Mouse (Mus musculus) fat pad, adult 2 months (tissue): ENCODE data around the gene Olfr639.
"Not testable (repeated sequence)": the region's sequence is repeated elsewhere in the genome, so short reads cannot be mapped to it uniquely, and the experiment has no call there.

Source experiments
- DNase-seq: peaks from one replicate; pipeline ENCODE4 v3.0.0-alpha.2; 2011; ENCODE audit warnings: low read depth, low spot score; ENCODE audit errors: extremely low read depth

The Olfr639 gene

GRCm38 (mm10) chr7:104017203-104017602, at the start of gene Olfr639:
Gene Olfr639 (minus strand): TSS chr7:104017303.
- no peak for DNase-seq

DNA sequence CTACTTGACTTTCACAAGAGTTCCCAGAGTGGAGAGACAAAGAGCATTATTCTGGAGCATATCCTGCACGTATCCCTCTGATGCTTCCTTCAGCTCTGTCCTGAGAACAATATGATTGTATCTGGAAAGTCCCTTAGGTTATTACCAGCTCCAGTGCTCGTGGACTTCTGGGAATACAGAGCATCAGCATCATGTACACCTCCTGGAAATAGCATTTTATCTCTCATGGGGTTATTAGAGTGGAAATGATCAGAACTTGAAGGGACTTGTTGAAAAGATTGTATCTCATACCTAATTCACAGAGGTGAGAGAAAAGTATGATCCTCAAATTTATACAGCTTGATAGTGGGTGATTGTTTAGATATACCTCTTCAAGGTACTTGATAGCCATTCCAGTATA, 44.2 kb upstream of the Olfr639 start, which contains the start of gene 4930516K23Rik:
Gene 4930516K23Rik, minus strand, starts transcription at position 101 of the 400 bp plus-strand sequence.
- no peak for DNase-seq

DNA sequence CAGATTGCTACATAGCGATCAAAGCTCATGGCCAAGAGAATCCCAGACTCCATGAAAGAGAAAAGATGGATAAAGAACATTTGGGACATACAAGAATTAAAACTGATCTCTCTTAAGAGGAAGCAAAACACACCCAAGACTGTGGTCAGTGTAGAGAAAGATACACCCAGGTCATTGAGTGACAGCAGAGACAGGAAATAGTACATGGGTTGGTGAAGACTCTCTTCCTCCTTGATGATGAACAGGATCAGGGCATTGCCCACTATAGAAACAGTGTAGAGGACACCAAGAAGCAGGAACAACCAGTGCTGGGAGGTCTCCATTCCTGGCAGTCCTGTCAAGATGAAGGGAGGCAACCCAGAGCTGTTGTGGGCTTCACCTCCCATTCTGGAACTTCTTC, 42.1 kb upstream of the Olfr639 start:
- DNase-seq = no peak

DNA sequence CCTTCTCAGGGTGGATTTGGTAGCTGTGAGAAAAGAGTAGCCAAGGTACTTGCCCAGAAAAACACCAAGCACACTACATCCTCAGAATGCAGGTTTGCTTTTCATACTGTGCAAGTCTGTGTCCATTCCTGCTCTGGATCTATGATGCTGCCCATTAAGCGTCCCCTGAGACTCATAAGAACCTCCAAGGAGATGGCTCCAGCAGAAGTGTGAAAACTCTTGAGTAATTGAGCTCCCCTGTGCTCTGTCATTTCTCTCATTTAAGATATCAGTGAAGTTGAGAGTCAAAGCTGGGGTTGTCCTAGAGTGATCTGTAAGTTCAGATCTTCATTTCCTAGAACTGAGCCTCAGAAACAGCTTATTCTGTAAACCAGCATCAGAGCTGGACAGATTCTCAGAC, 35.5 kb upstream of the Olfr639 start, which contains the start of gene Olfr642:
Gene Olfr642, minus strand, starts transcription at position 101 of the 400 bp plus-strand sequence.
- no peak for DNase-seq

DNA sequence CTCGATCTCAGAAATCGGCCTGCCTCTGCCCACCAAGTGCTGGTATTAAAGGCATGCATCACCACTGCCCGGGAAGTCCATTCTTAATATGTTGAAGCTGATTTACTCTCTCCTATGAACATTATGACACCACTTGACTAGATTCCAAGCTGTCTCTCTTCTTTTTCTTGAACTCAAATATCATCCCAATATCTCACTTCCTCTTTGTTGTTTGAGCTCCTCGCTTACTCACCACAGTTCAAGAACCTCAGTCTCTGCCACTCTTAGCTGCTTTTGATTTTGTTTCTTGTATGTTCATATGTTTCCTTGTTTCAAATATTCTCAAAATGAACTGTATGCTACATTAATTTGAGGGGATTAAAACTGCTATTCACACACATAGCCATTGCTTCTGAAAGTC, 33.6 kb upstream of the Olfr639 start:
- DNase-seq = no peak

DNA sequence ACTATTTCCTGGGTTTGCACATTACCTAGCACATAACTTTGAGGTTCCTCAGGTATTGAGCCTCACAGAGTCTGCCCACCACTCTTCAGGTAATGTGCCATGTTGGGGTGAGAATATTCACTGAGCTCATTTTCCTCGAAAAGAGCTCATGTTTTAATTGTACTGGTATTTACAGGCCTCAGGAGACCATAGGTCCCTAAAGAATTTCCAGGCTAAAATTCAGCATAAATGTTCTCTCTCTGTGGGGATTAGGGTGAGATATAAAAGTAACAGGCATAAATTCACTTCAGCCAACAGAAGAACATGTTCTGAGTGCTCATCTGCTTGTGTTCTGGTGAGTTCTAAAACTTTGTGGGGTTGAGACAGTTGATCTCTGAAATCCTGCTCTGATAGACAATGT, 18.0 kb upstream of the Olfr639 start, which contains the start of gene Olfr641:
Gene Olfr641, plus strand, starts transcription at position 301 of the 400 bp plus-strand sequence.
- no peak for DNase-seq

DNA sequence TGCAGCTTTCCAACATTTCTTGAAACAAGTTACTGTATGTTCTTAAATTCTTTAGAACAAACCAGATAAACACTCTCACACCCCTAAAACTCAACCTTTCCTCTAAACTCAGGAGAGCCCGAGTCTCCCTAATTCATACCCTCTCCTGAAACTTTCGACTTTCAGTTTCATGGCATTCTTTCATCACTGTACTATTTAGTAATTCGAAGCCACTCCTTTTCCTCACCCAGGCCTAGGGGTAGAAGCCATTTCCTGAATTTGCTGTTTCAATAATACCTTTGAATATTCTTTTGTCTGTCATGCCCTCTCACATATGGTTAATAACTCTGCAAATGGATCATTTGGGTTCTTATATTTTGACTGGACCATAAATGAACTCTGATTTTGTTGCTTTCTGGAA, 9.9 kb upstream of the Olfr639 start:
- DNase-seq = no peak

DNA sequence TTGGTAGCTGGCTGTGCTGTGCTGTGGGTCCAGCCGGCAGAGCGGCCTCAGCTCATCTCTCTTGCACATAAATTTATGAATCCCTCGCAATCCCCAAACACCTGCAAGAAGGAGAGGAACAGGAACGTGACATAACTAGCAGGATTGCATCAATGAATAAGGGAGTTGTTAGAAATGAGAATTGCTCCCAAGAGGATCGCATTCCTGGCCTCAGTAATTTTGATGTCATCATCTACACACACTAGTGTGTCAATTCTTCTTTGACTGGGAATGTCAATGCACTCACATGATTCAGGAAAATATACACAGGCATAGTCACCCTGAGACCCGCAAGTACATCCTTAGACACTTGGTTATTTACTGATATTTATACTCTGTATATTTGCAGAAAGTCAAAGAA, 8.4 kb upstream of the Olfr639 start, which contains the start of gene Olfr640:
Gene Olfr640, minus strand, starts transcription at position 101 of the 400 bp plus-strand sequence.
- no peak for DNase-seq

DNA sequence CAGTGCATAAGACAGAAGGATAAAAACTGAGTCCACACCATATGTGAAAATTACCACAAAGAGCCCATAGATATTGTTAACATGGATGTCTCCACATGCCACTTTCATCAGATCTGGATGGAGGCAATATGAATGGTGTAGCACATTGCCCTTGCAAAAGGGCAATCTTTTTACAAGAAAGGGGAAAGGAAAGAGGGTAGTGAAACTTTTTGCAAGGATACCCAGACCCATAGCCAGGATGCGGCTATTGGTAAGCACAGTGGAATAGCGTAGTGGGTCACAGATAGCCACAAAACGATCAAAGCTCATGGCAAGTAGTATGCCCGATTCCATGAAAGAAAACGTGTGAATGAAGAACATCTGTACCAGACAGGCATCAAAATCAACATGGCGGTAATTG, 4.5 kb upstream of the Olfr639 start:
- no peak for DNase-seq

DNA sequence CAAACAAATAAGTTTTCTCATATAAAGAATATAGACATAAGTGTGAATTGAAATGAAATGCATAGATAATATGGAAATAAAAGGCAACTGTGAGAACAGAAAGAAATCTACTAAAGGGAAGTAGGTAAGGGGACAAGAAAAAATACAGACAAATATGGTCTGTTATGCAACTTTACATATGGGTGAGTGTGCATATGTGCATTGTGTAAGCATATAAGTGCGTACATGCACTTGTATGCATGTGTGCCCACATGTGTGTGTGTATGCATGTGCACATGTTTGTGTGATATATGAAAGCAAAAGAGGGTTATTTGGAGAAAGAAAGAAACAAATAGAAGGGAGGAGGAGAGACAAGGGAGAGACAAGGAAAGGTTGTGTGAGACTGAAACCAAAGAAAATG, 1.9 kb upstream of the Olfr639 start:
- no peak for DNase-seq

GRCm38 (mm10) chr7:103999124-103999523, 18.0 kb downstream of the Olfr639 start:
- DNase-seq = no peak

- no peak for DNase-seq
Observed at GRCm38 (mm10) chr7:103998446-103998845, 18.7 kb downstream of the Olfr639 start, which contains the start of gene Olfr638. Gene Olfr638 (plus strand): TSS chr7:103998746.

DNA sequence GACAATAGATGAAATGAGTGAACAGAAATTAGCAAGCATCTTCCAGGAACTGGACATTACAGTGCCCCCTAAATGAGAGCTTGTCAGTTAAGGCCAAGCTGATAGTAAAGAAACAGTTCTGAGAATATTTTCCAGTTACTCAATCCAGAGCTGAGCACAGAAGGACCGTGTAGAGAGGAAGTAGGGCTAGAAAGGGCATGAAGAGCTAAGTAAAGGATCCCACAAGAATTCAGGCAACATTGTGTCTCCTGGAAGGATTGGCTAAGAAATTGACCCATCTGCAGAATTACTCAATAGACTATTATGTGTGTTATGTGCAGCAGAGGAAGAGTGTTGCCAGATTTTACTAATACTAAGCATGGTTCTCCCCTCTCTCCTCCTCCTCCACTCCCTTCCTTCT, 45.3 kb downstream of the Olfr639 start:
- DNase-seq = no peak

DNA sequence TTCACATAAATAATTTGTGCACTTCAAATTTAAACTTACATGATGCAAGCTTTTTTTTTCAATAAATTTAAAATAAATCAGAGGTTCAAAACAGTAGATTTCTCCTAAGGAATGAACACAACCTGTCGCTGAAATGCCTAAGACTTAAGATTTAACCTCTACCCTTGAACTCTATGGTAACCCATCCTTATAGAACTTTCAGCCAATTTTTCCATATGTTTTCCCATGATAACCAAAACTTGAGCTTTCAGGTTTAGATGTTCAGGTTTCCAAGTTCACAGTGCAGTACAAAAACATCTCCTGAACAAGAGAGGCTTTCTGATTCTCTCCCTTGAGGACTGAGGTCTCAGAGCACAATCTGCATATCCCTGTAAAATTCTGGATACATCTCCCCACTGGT, 46.3 kb downstream of the Olfr639 start, which contains the start of gene Olfr635:
Gene Olfr635, plus strand, starts transcription at position 301 of the 400 bp plus-strand sequence.
- no peak for DNase-seq

DNA sequence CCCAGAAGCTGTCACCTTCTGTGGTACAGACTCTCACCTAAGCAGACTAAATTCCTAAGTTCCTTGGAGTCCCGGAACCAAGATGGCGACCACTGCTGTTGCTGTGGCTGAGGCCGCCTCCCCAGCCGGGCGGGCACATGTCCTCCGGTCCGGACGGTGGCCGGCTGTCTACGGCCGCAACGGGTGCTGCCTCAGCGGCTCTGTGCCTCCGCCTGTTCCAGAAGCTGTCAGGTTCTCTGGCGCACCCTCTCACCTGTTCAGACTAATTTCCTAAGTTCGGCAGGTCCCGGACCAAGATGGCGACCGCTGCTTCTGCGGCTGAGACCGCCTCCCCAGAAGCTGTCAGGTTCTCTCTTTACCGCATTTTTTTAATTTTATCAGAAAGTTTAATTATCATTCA, 50.2 kb downstream of the Olfr639 start:
- DNase-seq = not testable (repeated sequence)
